Mouse (Mus musculus) midbrain, postnatal 0 days (tissue): ENCODE data around the gene Ppp1r1c. TPM values are rescaled to one million over a fixed set of nuclear protein-coding genes. Genes with fewer than 3 reads are reported as not detected.

ENCODE experiments used
- ATAC-seq: fragments of 200-750 bp; cut with Nextera tagmentation; 2 replicates; pipeline ENCODE4 v1.8.0; 2017; ENCODE audit warnings: moderate number of reproducible peaks, mild to moderate bottlenecking, moderate TSS enrichment, moderate library complexity; ENCODE audit not compliant: low FRiP score
- DNase-seq: peaks from one replicate; pipeline ENCODE4 v3.0.0-alpha.2; 2015; ENCODE audit warnings: low spot score
- H3K27ac ChIP-seq: fragments of 300-500 bp; sonication (generic); 2 replicates; pipeline ENCODE4 v1.5.1; 2014; ENCODE audit warnings: low read depth, mild to moderate bottlenecking, low read length, mixed read lengths
- H3K27me3 ChIP-seq: fragments of 300-500 bp; sonication (generic); 2 replicates; pipeline ENCODE4 v1.6.1; 2014; ENCODE audit warnings: low read length, control low read depth, mixed read lengths; ENCODE audit not compliant: insufficient read depth
- H3K36me3 ChIP-seq: fragments of 300-500 bp; sonication (generic); 2 replicates; pipeline ENCODE4 v1.6.1; 2014; ENCODE audit warnings: low read length, control low read depth, mixed read lengths; ENCODE audit not compliant: insufficient read depth
- H3K4me1 ChIP-seq: fragments of 300-500 bp; sonication (generic); 2 replicates; pipeline ENCODE4 v1.6.1; 2014; ENCODE audit warnings: mild to moderate bottlenecking, control low read depth, antibody characterized with exemption, low read length, mixed read lengths; ENCODE audit not compliant: insufficient read depth
- H3K4me2 ChIP-seq: fragments of 300-500 bp; sonication (generic); 2 replicates; pipeline ENCODE4 v1.6.1; 2014; ENCODE audit warnings: low read depth, mild to moderate bottlenecking, low read length, mixed read lengths; ENCODE audit not compliant: poor library complexity, severe bottlenecking
- H3K4me3 ChIP-seq: fragments of 300-500 bp; sonication (generic); 2 replicates; pipeline ENCODE4 v1.5.1; 2014; ENCODE audit warnings: low read depth, mild to moderate bottlenecking, low read length, moderate library complexity
- H3K9ac ChIP-seq: fragments of 300-500 bp; sonication (generic); replicated peaks from 2 replicates; pipeline ENCODE4 v1.6.1; 2014; ENCODE audit warnings: mild to moderate bottlenecking, low read length, moderate library complexity, mixed read lengths; ENCODE audit not compliant: poor library complexity, severe bottlenecking
- H3K9me3 ChIP-seq: fragments of 300-500 bp; sonication (generic); 2 replicates; pipeline ENCODE4 v1.6.1; 2016; ENCODE audit warnings: low read length, control low read depth
- CTCF ChIP-seq: IDR thresholded peaks from 2 replicates; pipeline ENCODE4 v1.5.1; 2016; ENCODE audit warnings: antibody characterized with exemption, mild to moderate bottlenecking
- WGBS: fragments of 180-500 bp; shearing (Covaris S2); extraction: QIAGEN DNeasy Blood & Tissue Kit; methylation state at CpG from one replicate; pipeline ENCODE4 v1.1.7; 2014; 5-methylcytosine and 5-hydroxymethylcytosine counted together
- polyA plus RNA-seq: library from polyadenylated mRNA; unstranded; fragments of >200 nt; fragmentation: Nextera tagmentation; extraction: Ambion mirVana; gene quantifications from 2 replicates; pipeline ENCODE4 v1.2.1, GENCODE M21; 2015
- total RNA-seq: library from RNA; depleted of rRNA; stranded (reverse); fragments of >200 nt; gene quantifications from 2 replicates; pipeline ENCODE4 v1.2.3, GENCODE M21; 2014

Ppp1r1c gene
- total and polyA plus RNA-seq, 2 experiments from 2014 or later: 3.9 to 7.4 TPM

GRCm38 (mm10) chr2:79695939-79696338 lies 11.6 kb upstream of the Ppp1r1c start:
- no peak overlapping the region for H3K27ac ChIP-seq
- no peaks in the 10 kb centered on the region for H3K36me3 ChIP-seq
- WGBS: 89% methylated on average over 12 of the region's 12 CpGs
- no peak overlapping the region for H3K4me3 ChIP-seq
- DNase-seq (no peak), ATAC-seq (no peak)
- H3K4me1 ChIP-seq: no peaks in the 10 kb centered on the region
- TF ChIP-seq CTCF: no peak
- no peaks in the 10 kb centered on the region for H3K9me3 ChIP-seq
- no peak overlapping the region for H3K4me2 ChIP-seq
- no peak overlapping the region for H3K9ac ChIP-seq
- H3K27me3 ChIP-seq: no peaks in the 10 kb centered on the region

- no peak overlapping the region for H3K27ac ChIP-seq
- H3K9ac ChIP-seq: no peak overlapping the region
- WGBS: 85% methylated on average over 10 of the region's 10 CpGs
- no peaks in the 10 kb centered on the region for H3K36me3 ChIP-seq
- no peak overlapping the region for H3K4me2 ChIP-seq
- no peak for TF ChIP-seq CTCF
- DNase-seq (no peak), ATAC-seq (no peak)
- H3K9me3 ChIP-seq: no peaks in the 10 kb centered on the region
- H3K4me3 ChIP-seq: no peak overlapping the region
- no peaks in the 10 kb centered on the region for H3K4me1 ChIP-seq
- H3K27me3 ChIP-seq: no peaks in the 10 kb centered on the region
These were observed 10.9 kb upstream of the Ppp1r1c start for GRCm38 (mm10) chr2:79696478-79697230.

- ATAC-seq (no peak), DNase-seq (no peak)
- H3K36me3 ChIP-seq: no peaks in the 10 kb centered on the region
- no peak overlapping the region for H3K4me3 ChIP-seq
- no peaks in the 10 kb centered on the region for H3K4me1 ChIP-seq
- no peaks in the 10 kb centered on the region for H3K9me3 ChIP-seq
- H3K4me2 ChIP-seq: no peak overlapping the region
- H3K27me3 ChIP-seq: no peaks in the 10 kb centered on the region
- 77% methylated on average over 2 of the region's 2 CpGs for WGBS
- no peak overlapping the region for H3K27ac ChIP-seq
- no peak for TF ChIP-seq CTCF
- no peak overlapping the region for H3K9ac ChIP-seq
These were observed 9.4 kb upstream of the Ppp1r1c start for GRCm38 (mm10) chr2:79698166-79698565.

GRCm38 (mm10) chr2:79704773-79705172 lies 2.8 kb upstream of the Ppp1r1c start:
- DNase-seq (no peak), ATAC-seq (no peak)
- Histone ChIP-seq H3K4me3 (no peak overlapping the region), H3K4me1 (0 out of 2 replicates have a peak, but pooled peaks cover 2% of the 10 kb centered on the region), H3K4me2 (no peak overlapping the region), H3K9ac (no peak overlapping the region), H3K9me3 (no peaks in the 10 kb centered on the region), H3K36me3 (no peaks in the 10 kb centered on the region), H3K27me3 (no peaks in the 10 kb centered on the region), H3K27ac (no peak overlapping the region)
- TF ChIP-seq CTCF: no peak
- 85% methylated on average over 2 of the region's 2 CpGs for WGBS

- Histone ChIP-seq H3K9me3 (no peaks in the 10 kb centered on the region), H3K4me3 (no peak overlapping the region), H3K4me1 (no peaks in the 10 kb centered on the region), H3K27ac (no peak overlapping the region), H3K4me2 (no peak overlapping the region), H3K27me3 (no peaks in the 10 kb centered on the region), H3K9ac (no peak overlapping the region), H3K36me3 (no peaks in the 10 kb centered on the region)
- ATAC-seq (no peak), DNase-seq (no peak)
- no peak for TF ChIP-seq CTCF
- 84% methylated on average over 3 of the region's 3 CpGs for whole genome bisulfite sequencing
These were observed 6.1 kb downstream of the Ppp1r1c start for GRCm38 (mm10) chr2:79713662-79714091.

GRCm38 (mm10) chr2:79714745-79715144 lies 7.2 kb downstream of the Ppp1r1c start:
- no peak for DNase-seq
- TF ChIP-seq CTCF: no peak
- no peak for ATAC-seq
- Histone ChIP-seq H3K4me3 (no peak overlapping the region), H3K27me3 (no peaks in the 10 kb centered on the region), H3K4me2 (no peak overlapping the region), H3K4me1 (no peaks in the 10 kb centered on the region), H3K36me3 (no peaks in the 10 kb centered on the region), H3K9me3 (no peaks in the 10 kb centered on the region), H3K27ac (no peak overlapping the region), H3K9ac (no peak overlapping the region)
- 81% methylated on average over 6 of the region's 6 CpGs for WGBS
